Mouse (Mus musculus): ENCODE results near the gene Stk25.

GRCm38 (mm10) chr1:93691786-93692357, 33.4 kb upstream of the Stk25 start:
- TF ChIP-seq CTCF (conservative IDR thresholded peaks at IDR 0.05; ENCODE audit: low read length) (no peak), POU5F1 (IDR thresholded peaks at IDR 0.05; ENCODE audit: borderline replicate concordance, low read length) (no peak)
